Mouse (Mus musculus): ENCODE results near the gene Nxn. TPM values are rescaled to one million over a fixed set of nuclear protein-coding genes. Genes with fewer than 3 reads are reported as not detected.

The Nxn gene
- polyA plus RNA-seq (2012; rRNA removed): 24.7 and 25.3 TPM in 2 replicates

GRCm38 (mm10) chr11:76398798-76399586 lies at the start of gene Nxn:
Nxn (minus strand) TSS chr11:76399140.
- H3K4me3 ChIP-seq (ENCODE audit: control insufficient read depth, insufficient read depth, low read length): peak within 1 kb of the TSS; percentile 77
- TF ChIP-seq POLR2A (IDR thresholded peaks at IDR 0.05; ENCODE audit: control insufficient read depth, extremely low read depth, insufficient read depth, low read length, poor library complexity) (no peak), CTCF (IDR thresholded peaks at IDR 0.05; ENCODE audit: borderline replicate concordance, control insufficient read depth, extremely low read depth, insufficient read depth, low read length, poor library complexity) (peak; percentile 32; the same call in 1 of the 2 replicates)
- H3K36me3 ChIP-seq (ENCODE audit: control insufficient read depth, insufficient read depth, low read length): no peaks in the 10 kb centered on the region
- peak; percentile 95 for DNase-seq
- H3K27ac ChIP-seq (ENCODE audit: control insufficient read depth, insufficient read depth, low read length): no peak within 1 kb of the TSS
- H3K4me1 ChIP-seq (replicated peaks; ENCODE audit: control insufficient read depth, insufficient read depth, low read length): peaks cover 13% of the 10 kb centered on the region
- no peaks in the 10 kb centered on the region for H3K27me3 ChIP-seq (ENCODE audit: control insufficient read depth, insufficient read depth, low read length)
- under 1% methylated on average over 70 of the region's 70 CpGs for WGBS

DNA sequence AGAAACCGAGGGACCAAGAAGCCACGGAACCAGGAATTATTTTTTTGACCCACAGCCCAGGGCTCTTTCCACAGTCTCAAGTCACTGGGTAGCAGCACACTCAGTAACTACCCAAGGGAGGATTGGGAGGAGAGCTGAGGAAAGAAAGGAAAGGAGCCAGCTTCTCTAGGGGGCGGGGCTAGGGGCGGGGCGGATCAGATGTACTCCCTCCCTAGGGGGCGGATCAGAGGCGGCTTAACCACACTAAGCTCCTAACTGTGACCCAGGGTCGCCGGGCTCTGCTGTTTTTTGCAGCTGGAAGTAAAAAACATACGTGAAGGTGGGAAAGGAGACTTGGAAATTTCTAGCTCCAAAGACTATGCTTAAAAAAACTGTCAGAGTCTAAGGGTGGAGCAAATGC lies 47.3 kb upstream of the Nxn start:
- no peak for DNase-seq
- 62% methylated on average over 10 of the region's 10 CpGs for WGBS
- H3K27me3 ChIP-seq (ENCODE audit: control insufficient read depth, insufficient read depth, low read length): no peaks in the 10 kb centered on the region
- no peak overlapping the region for H3K4me3 ChIP-seq (ENCODE audit: control insufficient read depth, insufficient read depth, low read length)
- no peaks in the 10 kb centered on the region for H3K4me1 ChIP-seq (replicated peaks; ENCODE audit: control insufficient read depth, insufficient read depth, low read length)
- H3K36me3 ChIP-seq (ENCODE audit: control insufficient read depth, insufficient read depth, low read length): peaks cover 7% of the 10 kb centered on the region
- H3K27ac ChIP-seq (ENCODE audit: control insufficient read depth, insufficient read depth, low read length): no peak overlapping the region
- no peak for TF ChIP-seq POLR2A (IDR thresholded peaks at IDR 0.05; ENCODE audit: control insufficient read depth, extremely low read depth, insufficient read depth, low read length, poor library complexity)
- TF ChIP-seq CTCF (IDR thresholded peaks at IDR 0.05; ENCODE audit: borderline replicate concordance, control insufficient read depth, extremely low read depth, insufficient read depth, low read length, poor library complexity): no peak

GRCm38 (mm10) chr11:76445459-76445858 lies 46.5 kb upstream of the Nxn start:
- Histone ChIP-seq H3K4me1 (replicated peaks; ENCODE audit: control insufficient read depth, insufficient read depth, low read length) (no peaks in the 10 kb centered on the region), H3K4me3 (ENCODE audit: control insufficient read depth, insufficient read depth, low read length) (no peak overlapping the region), H3K27ac (ENCODE audit: control insufficient read depth, insufficient read depth, low read length) (no peak overlapping the region), H3K27me3 (ENCODE audit: control insufficient read depth, insufficient read depth, low read length) (no peaks in the 10 kb centered on the region), H3K36me3 (ENCODE audit: control insufficient read depth, insufficient read depth, low read length) (peaks cover 7% of the 10 kb centered on the region)
- WGBS: 92% methylated on average over 8 of the region's 8 CpGs
- DNase-seq: no peak
- TF ChIP-seq CTCF (IDR thresholded peaks at IDR 0.05; ENCODE audit: borderline replicate concordance, control insufficient read depth, extremely low read depth, insufficient read depth, low read length, poor library complexity) (no peak), POLR2A (IDR thresholded peaks at IDR 0.05; ENCODE audit: control insufficient read depth, extremely low read depth, insufficient read depth, low read length, poor library complexity) (no peak)

DNA sequence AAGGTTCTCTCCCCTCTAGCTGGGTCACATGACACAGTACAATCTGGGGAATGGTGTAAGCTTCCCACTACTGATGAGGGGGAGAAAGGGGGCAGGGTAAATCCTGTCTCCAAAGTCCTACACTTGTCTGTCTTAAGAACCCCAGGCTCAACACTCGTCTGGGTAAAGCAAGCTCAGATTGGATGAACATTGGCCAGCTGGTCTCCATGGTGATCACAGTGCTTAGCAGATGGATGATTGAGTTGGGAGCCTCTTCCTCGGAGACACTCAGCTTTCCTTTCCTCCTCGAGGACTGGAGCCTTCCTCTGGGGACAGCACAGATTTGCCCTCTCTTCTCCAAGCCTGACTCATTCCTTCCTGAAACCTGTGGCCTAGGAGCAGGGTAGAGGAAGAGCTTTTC lies 40.7 kb upstream of the Nxn start:
- TF ChIP-seq CTCF (IDR thresholded peaks at IDR 0.05; ENCODE audit: borderline replicate concordance, control insufficient read depth, extremely low read depth, insufficient read depth, low read length, poor library complexity) (no peak), POLR2A (IDR thresholded peaks at IDR 0.05; ENCODE audit: control insufficient read depth, extremely low read depth, insufficient read depth, low read length, poor library complexity) (no peak)
- Histone ChIP-seq H3K27ac (ENCODE audit: control insufficient read depth, insufficient read depth, low read length) (no peak overlapping the region), H3K27me3 (ENCODE audit: control insufficient read depth, insufficient read depth, low read length) (no peaks in the 10 kb centered on the region), H3K36me3 (ENCODE audit: control insufficient read depth, insufficient read depth, low read length) (no peaks in the 10 kb centered on the region), H3K4me1 (replicated peaks; ENCODE audit: control insufficient read depth, insufficient read depth, low read length) (no peaks in the 10 kb centered on the region), H3K4me3 (ENCODE audit: control insufficient read depth, insufficient read depth, low read length) (no peak overlapping the region)
- 78% methylated on average over 3 of the region's 3 CpGs for WGBS
- no peak for DNase-seq

- Histone ChIP-seq H3K4me3 (ENCODE audit: control insufficient read depth, insufficient read depth, low read length) (no peak overlapping the region), H3K27ac (ENCODE audit: control insufficient read depth, insufficient read depth, low read length) (no peak overlapping the region), H3K36me3 (ENCODE audit: control insufficient read depth, insufficient read depth, low read length) (no peaks in the 10 kb centered on the region), H3K27me3 (ENCODE audit: control insufficient read depth, insufficient read depth, low read length) (no peaks in the 10 kb centered on the region), H3K4me1 (replicated peaks; ENCODE audit: control insufficient read depth, insufficient read depth, low read length) (no peaks in the 10 kb centered on the region)
- TF ChIP-seq CTCF (IDR thresholded peaks at IDR 0.05; ENCODE audit: borderline replicate concordance, control insufficient read depth, extremely low read depth, insufficient read depth, low read length, poor library complexity): no peak
- no peak for TF ChIP-seq POLR2A (IDR thresholded peaks at IDR 0.05; ENCODE audit: control insufficient read depth, extremely low read depth, insufficient read depth, low read length, poor library complexity)
- WGBS: 90% methylated on average over 28 of the region's 28 CpGs
- DNase-seq: no peak
These were observed 38.0 kb upstream of the Nxn start for GRCm38 (mm10) chr11:76436864-76437437.

DNA sequence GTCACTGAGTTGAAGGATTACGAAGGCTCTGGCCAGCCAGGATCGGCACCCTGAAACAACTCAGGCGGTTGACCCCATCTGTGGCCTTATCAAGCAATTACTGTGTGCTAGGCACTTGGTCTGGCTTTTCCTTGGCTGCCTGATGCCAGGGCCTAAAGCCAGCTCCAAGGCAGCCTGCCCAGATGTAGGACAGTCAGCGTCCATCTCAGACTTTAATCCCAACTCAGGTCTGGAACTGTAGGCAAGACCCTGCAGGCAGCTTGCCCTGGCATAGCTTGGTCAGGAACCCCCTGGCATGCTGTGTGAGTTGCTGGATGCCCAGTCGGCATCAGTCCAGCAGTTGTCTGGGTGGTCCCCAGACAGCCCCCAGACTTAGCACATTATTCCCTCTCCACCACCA lies 37.1 kb upstream of the Nxn start:
- Histone ChIP-seq H3K36me3 (ENCODE audit: control insufficient read depth, insufficient read depth, low read length) (no peaks in the 10 kb centered on the region), H3K4me1 (replicated peaks; ENCODE audit: control insufficient read depth, insufficient read depth, low read length) (no peaks in the 10 kb centered on the region), H3K27me3 (ENCODE audit: control insufficient read depth, insufficient read depth, low read length) (no peaks in the 10 kb centered on the region), H3K27ac (ENCODE audit: control insufficient read depth, insufficient read depth, low read length) (no peak overlapping the region), H3K4me3 (ENCODE audit: control insufficient read depth, insufficient read depth, low read length) (no peak overlapping the region)
- DNase-seq: no peak
- 95% methylated on average over 5 of the region's 5 CpGs for WGBS
- TF ChIP-seq POLR2A (IDR thresholded peaks at IDR 0.05; ENCODE audit: control insufficient read depth, extremely low read depth, insufficient read depth, low read length, poor library complexity) (no peak), CTCF (IDR thresholded peaks at IDR 0.05; ENCODE audit: borderline replicate concordance, control insufficient read depth, extremely low read depth, insufficient read depth, low read length, poor library complexity) (no peak)

All from thymus, adult 2 months (tissue).